Mouse (Mus musculus) lung, embryonic 14.5 days (tissue): ENCODE data around the gene Btnl2. TPM values are rescaled to one million over a fixed set of nuclear protein-coding genes. Genes with fewer than 3 reads are reported as not detected.
A peak's percentile ranks its signal among the peaks of the same experiment; 100 is the strongest.

ENCODE experiments used
- ATAC-seq: fragments of 200-750 bp; cut with Nextera tagmentation; 2 replicates; pipeline ENCODE4 v1.8.0; 2017; ENCODE audit warnings: mild to moderate bottlenecking, moderate TSS enrichment, moderate library complexity; ENCODE audit not compliant: insufficient read depth
- DNase-seq: peaks from one replicate; pipeline ENCODE4 v3.0.0-alpha.2; 2015
- H3K27ac ChIP-seq: fragments of 300-500 bp; sonication (generic); 2 replicates; pipeline ENCODE4 v1.5.1; 2014; ENCODE audit warnings: low read depth, mild to moderate bottlenecking, moderate library complexity
- H3K27me3 ChIP-seq: fragments of 300-500 bp; sonication (generic); 2 replicates; pipeline ENCODE4 v1.6.1; 2014; ENCODE audit warnings: low read length, control low read depth; ENCODE audit not compliant: insufficient read depth
- H3K36me3 ChIP-seq: fragments of 300-500 bp; sonication (generic); 2 replicates; pipeline ENCODE4 v1.6.1; 2014; ENCODE audit warnings: control low read depth; ENCODE audit not compliant: insufficient read depth
- H3K4me1 ChIP-seq: fragments of 300-500 bp; sonication (generic); 2 replicates; pipeline ENCODE4 v1.6.1; 2014; ENCODE audit warnings: antibody characterized with exemption, control low read depth; ENCODE audit not compliant: insufficient read depth
- H3K4me2 ChIP-seq: fragments of 300-500 bp; sonication (generic); 2 replicates; pipeline ENCODE4 v1.6.1; 2014; ENCODE audit warnings: mild to moderate bottlenecking
- H3K4me3 ChIP-seq: fragments of 300-500 bp; sonication (generic); 2 replicates; pipeline ENCODE4 v1.5.1; 2014; ENCODE audit warnings: low read depth, low read length
- H3K9ac ChIP-seq: fragments of 300-500 bp; sonication (generic); 2 replicates; pipeline ENCODE4 v1.6.1; 2014
- H3K9me3 ChIP-seq: fragments of 300-500 bp; sonication (generic); 2 replicates; pipeline ENCODE4 v1.6.1; 2016; ENCODE audit warnings: low read depth, low read length, control low read depth
- CTCF ChIP-seq: IDR thresholded peaks from 2 replicates; pipeline ENCODE4 v1.5.1; 2016; ENCODE audit warnings: antibody characterized with exemption, low read depth
- WGBS: fragments of 180-500 bp; shearing (Covaris S2); extraction: QIAGEN DNeasy Blood & Tissue Kit; methylation state at CpG from one replicate; pipeline ENCODE4 v1.1.7; 2014; 5-methylcytosine and 5-hydroxymethylcytosine counted together
- polyA plus RNA-seq: library from polyadenylated mRNA; unstranded; fragments of >200 nt; fragmentation: Nextera tagmentation; extraction: Ambion mirVana; gene quantifications from 2 replicates; pipeline ENCODE4 v1.2.1, GENCODE M21; 2014

The Btnl2 gene
- polyA plus RNA-seq, 1 experiment from 2014 or later: 0.07 TPM

- Histone ChIP-seq H3K9ac (no peak overlapping the region), H3K27me3 (no peaks in the 10 kb centered on the region), H3K9me3 (no peaks in the 10 kb centered on the region), H3K4me1 (no peaks in the 10 kb centered on the region), H3K4me2 (no peak overlapping the region), H3K4me3 (no peak overlapping the region), H3K36me3 (no peaks in the 10 kb centered on the region), H3K27ac (no peak overlapping the region)
- 6% methylated on average over 4 of the region's 4 CpGs for WGBS
- DNase-seq (peak; percentile 90), ATAC-seq (no peak)
- peak; percentile 94 for TF ChIP-seq CTCF
Observed at GRCm38 (mm10) chr17:34349429-34349828, 5.2 kb upstream of the Btnl2 start.

- Histone ChIP-seq H3K9ac (no peak overlapping the region), H3K4me2 (no peak overlapping the region), H3K27ac (no peak overlapping the region), H3K4me3 (no peak overlapping the region), H3K9me3 (no peaks in the 10 kb centered on the region), H3K4me1 (no peaks in the 10 kb centered on the region), H3K27me3 (no peaks in the 10 kb centered on the region), H3K36me3 (no peaks in the 10 kb centered on the region)
- no peak for ATAC-seq
- no peak for TF ChIP-seq CTCF
- DNase-seq: no peak
- WGBS: 79% methylated on average over 1 of the region's 1 CpGs
Observed at GRCm38 (mm10) chr17:34354940-34355339, 318 bp downstream of the Btnl2 start.

GRCm38 (mm10) chr17:34362954-34363546, 8.4 kb downstream of the Btnl2 start:
- TF ChIP-seq CTCF: no peak
- Histone ChIP-seq H3K9me3 (no peaks in the 10 kb centered on the region), H3K27me3 (no peaks in the 10 kb centered on the region), H3K36me3 (no peaks in the 10 kb centered on the region), H3K4me2 (no peak overlapping the region), H3K9ac (no peak overlapping the region), H3K27ac (no peak overlapping the region), H3K4me3 (no peak overlapping the region), H3K4me1 (no peaks in the 10 kb centered on the region)
- no peak for ATAC-seq
- WGBS: 76% methylated on average over 15 of the region's 15 CpGs
- DNase-seq: no peak

- no peak for DNase-seq
- no peak for ATAC-seq
- no peak for TF ChIP-seq CTCF
- Histone ChIP-seq H3K4me2 (no peak overlapping the region), H3K36me3 (no peaks in the 10 kb centered on the region), H3K27ac (no peak overlapping the region), H3K9ac (no peak overlapping the region), H3K4me1 (no peaks in the 10 kb centered on the region), H3K27me3 (no peaks in the 10 kb centered on the region), H3K9me3 (no peaks in the 10 kb centered on the region), H3K4me3 (no peak overlapping the region)
- 72% methylated on average over 3 of the region's 3 CpGs for whole genome bisulfite sequencing
Observed at GRCm38 (mm10) chr17:34363676-34364310, 9.2 kb downstream of the Btnl2 start.

GRCm38 (mm10) chr17:34365031-34365430, 10.4 kb downstream of the Btnl2 start:
- H3K9me3 ChIP-seq: no peaks in the 10 kb centered on the region
- H3K36me3 ChIP-seq: no peaks in the 10 kb centered on the region
- no peak for TF ChIP-seq CTCF
- 67% methylated on average over 10 of the region's 10 CpGs for WGBS
- H3K9ac ChIP-seq: no peak overlapping the region
- H3K27me3 ChIP-seq: no peaks in the 10 kb centered on the region
- H3K27ac ChIP-seq: no peak overlapping the region
- H3K4me2 ChIP-seq: no peak overlapping the region
- no peaks in the 10 kb centered on the region for H3K4me1 ChIP-seq
- no peak for ATAC-seq
- H3K4me3 ChIP-seq: no peak overlapping the region
- DNase-seq: no peak

GRCm38 (mm10) chr17:34370563-34370962, 15.9 kb downstream of the Btnl2 start:
- Histone ChIP-seq H3K4me3 (no peak overlapping the region), H3K36me3 (no peaks in the 10 kb centered on the region), H3K9ac (no peak overlapping the region), H3K9me3 (no peaks in the 10 kb centered on the region), H3K27ac (no peak overlapping the region), H3K4me2 (no peak overlapping the region), H3K27me3 (no peaks in the 10 kb centered on the region), H3K4me1 (no peaks in the 10 kb centered on the region)
- DNase-seq: no peak
- no peak for ATAC-seq
- TF ChIP-seq CTCF: no peak
- WGBS: 63% methylated on average over 4 of the region's 4 CpGs

- H3K27me3 ChIP-seq: no peaks in the 10 kb centered on the region
- WGBS: 67% methylated on average over 6 of the region's 6 CpGs
- H3K27ac ChIP-seq: no peak overlapping the region
- H3K9me3 ChIP-seq: no peaks in the 10 kb centered on the region
- ATAC-seq (no peak), DNase-seq (no peak)
- H3K36me3 ChIP-seq: no peaks in the 10 kb centered on the region
- no peak for TF ChIP-seq CTCF
- no peak overlapping the region for H3K4me2 ChIP-seq
- no peak overlapping the region for H3K4me3 ChIP-seq
- H3K9ac ChIP-seq: no peak overlapping the region
- no peaks in the 10 kb centered on the region for H3K4me1 ChIP-seq
Observed at GRCm38 (mm10) chr17:34373055-34373709, 18.6 kb downstream of the Btnl2 start.
